ENCODE assay signal across 21 mouse cellular contexts in the genomic region with DNA sequence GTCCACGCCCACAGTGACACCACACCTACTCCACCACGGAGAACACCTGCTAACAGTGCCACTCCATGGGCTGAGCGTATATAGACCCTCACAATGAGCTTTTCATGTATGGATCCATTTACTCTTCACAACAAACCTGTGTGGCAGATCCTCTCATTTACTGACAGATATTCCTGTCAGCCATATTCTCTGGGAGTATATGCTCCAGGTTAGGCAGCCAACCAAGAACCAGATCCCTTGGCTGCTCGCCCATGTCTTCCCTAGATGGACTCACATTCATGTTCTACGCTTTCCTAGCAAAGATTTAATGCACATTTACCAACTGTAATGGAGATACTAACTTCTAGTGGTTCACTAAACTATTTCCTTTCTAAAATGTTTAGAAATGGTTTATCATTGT.
DNase-seq lines count a peak whose midpoint lies in the region; ATAC-seq lines count a peak whose summit lies in the region.
"Had no signal": no experiment of that assay in that cellular context is flagged by ENCODE, and none has a peak within 500 bp of the region (broad histone marks: within the 10 kb centered on the region; RNA-seq: fewer than 3 reads in every experiment).

No protein-coding gene starts in this region.

- intact Hi-C loops in left cerebral cortex, postnatal 25 days (cut with DNase I) = loop anchor here (2.0 kb wide), 3 partner anchors 79 to 253 kb away; a partner anchor contains a TSS
- intact Hi-C loops in gastrocnemius, postnatal 14 days (cut with DNase I; ENCODE audit: low total_unique reads) = no loop called here

- DNase-seq in cerebellum, adult 8-10 months = peak; percentile 27
- DNase-seq in left cerebral cortex, postnatal 25 days (ENCODE audit: low spot score in 2 of 2) = peak; percentile 20 to 47
- no peak for DNase-seq in left cerebral cortex, adult 8-10 months (ENCODE audit: low spot score in 2 of 2)
- DNase-seq in NIH3T3 (ENCODE audit: low read depth) = peak; percentile 20
- DNase-seq in cerebellum, postnatal 10 days = peak; percentile 64 to 69
- no peak for DNase-seq in gastrocnemius, postnatal 14 days
- DNase-seq in urinary bladder, adult 2 months (ENCODE audit: low spot score) = no peak
- DNase-seq: forebrain, postnatal 0 days; gastrocnemius, postnatal 25 days; heart, postnatal 4 days; kidney, adult 8-10 months; kidney, postnatal 10 days; layer of hippocampus, postnatal 36 days; liver, embryonic 13.5 days; lung, adult 2 months; lung, postnatal 36 days; thymus, postnatal 14 days had no signal

- ATAC-seq in cerebellum, adult (ENCODE audit: insufficient number of reproducible peaks, low FRiP score, low TSS enrichment) = no peak
- ATAC-seq: CD4-positive, CD25-positive, alpha-beta regulatory T cell, adult 4 months; forebrain, postnatal 0 days; inflammation-experienced regulatory T-cells, adult 6 months; midbrain, embryonic 13.5 days had no signal

Comparison
In these comparisons a context has a peak if more than half of its experiments do, and no peak if none do; other contexts are left out.
1. DNase-seq: peak in cerebellum, adult 8-10 months (single experiment), left cerebral cortex, postnatal 25 days (2 of 2), NIH3T3 (single experiment) and cerebellum, postnatal 10 days (2 of 2); none in left cerebral cortex, adult 8-10 months (0 of 2), gastrocnemius, postnatal 14 days (single experiment) and urinary bladder, adult 2 months (single experiment).